Mouse (Mus musculus): Measurements from ENCODE around the gene Ablim1.

Gene Ablim1

DNA sequence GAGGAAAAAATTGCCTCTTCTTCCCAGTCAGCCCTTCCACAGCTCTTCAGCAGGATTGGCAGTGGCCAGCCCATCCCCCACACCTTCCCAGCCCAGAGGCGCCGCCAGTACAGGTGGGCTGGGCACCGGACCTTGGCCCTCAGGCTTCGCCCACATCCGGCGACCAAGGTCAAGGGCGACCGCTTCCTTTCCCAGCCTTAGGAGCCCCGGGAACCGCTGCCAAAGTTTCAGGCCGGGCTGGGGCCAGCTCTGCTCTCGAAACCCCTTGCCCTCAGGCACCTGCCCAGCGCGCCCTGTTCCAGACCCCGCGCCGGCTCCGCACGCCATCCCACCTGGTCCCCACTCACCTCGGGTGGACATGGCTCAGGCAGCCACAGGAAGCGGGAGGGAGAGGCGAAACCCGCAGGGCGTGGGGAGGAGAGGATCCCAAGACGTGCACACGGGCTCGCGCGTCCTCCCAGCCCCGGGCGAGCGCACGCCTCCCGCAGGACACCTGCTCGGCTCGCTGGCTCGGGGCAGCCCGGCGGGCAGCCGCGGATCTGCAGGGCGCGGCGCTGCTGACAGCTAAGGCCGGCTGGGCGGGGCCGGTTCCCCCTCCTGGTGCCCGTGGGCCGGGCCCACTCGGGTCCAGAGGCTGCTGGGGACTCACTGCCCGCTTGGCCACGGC, at the start of gene Ablim1:
Ablim1 (minus strand) TSS at position 574 of the 667 bp plus-strand sequence.
- DNase-seq = peak; percentile 65 to 78

DNA sequence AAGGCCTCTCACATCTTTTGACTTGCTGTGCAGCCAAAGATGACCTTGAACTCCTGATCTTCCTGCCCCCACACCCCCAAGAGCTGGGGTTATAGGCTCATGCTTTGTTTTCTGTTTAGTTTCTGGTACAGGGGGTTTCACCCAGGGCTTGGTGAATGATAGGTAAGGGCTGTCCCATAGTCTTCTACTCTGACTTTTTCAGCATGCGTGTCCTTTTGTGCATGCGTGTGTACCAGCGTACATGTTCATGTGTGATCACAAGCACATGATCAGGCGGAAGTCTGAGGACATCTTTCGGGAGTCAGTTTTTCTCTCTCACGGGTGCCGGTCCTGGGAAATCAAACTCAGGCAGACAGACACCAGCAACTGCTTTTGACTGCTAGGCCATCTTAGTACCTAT, 48.8 kb upstream of the Ablim1 start:
- no peak for DNase-seq

DNA sequence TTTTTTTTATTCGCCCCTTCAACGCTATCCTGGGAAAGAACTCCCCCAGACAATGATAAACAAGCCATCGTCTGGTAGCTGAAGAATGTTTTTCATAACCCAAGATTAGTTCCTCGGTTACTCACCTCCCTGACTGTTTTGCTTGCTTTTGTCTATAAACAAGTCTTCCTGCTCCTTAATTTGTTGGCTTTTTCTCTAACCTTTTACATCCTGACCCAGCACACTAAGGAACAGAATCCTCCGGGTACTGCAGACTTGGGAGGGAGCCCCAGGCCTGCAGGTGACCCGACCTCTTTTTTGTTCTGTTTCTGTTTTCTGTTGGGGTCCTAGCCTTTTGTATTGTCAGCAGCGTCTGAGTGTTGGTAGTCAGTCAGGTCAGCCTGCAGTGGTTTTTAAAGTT, 48.4 kb upstream of the Ablim1 start:
- no peak for DNase-seq

DNA sequence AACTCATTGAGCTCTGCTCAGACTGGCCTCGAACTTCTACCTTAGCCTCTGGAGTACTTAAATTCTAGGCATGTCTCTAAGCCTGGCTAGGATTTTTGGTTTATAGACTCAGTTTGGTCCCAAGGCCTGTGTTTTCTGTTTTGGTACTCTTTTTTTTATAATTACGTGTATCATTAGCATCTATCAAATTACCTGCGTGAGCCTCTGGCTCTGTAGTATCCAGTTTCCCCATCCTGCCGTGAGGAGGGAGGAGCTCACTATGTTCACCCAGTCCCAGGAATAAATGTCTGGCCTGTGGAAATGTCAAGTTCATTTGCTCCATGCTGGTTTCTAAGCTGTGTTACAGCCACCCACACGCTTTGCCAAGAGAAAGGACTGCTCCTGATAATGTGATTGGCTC, 47.9 kb upstream of the Ablim1 start:
- DNase-seq = no peak

DNA sequence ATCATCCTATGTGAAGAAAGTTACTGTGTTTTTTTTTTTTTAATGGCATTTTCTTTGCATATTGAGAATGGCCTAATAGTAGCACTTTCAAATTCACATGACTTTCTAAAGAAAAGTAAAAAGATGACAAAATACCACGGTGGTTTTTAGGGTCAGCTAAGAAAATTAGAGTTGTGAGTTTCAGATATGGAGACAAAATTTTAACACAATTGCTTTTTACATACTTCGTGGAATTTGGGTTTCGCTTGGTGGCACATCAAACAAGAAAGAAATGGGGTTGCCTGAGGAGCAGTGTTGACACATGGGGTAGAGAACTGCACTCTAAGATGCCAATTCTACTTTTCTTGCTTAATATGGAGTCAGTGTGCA, 47.2 kb upstream of the Ablim1 start:
- no peak for DNase-seq

DNA sequence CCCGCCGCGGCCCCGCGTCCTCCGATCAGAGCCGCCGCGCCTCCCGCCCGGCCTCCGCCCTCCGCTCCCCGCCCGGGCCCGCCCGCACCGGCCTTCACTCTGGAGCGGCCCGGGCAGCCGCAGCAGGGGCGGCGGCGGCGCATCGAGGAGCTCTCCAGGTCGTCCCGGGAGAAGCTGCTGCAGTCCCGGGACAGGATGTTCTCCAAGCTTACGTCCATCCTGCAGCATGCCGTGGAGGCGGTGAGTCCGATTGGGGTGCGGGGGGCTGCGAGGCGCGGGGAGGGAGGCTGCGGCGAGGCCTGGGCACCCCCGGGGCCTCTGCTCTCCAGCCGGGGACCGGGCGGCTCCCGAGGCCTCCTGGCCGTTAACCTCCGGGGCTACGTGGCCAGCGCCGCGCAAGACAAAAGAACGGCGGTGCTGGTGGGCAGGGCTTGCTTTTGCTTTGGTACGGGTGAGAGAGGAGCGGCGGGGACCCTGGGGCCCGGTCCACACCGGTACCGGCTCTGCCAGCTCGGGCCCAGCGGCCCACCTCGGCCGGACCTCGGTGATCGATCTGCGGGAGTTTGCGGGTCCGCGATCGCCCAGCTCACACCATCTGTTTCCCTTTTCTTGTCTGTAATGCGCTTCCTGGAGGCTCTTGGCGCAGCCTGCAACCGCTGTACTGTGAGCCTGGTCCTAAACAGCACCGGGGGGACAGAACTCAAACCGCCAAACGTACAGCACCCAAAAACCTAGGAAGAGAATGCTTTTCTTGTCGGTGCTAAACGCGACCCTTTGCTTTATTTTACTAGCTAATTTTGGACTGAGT, 46.6 kb upstream of the Ablim1 start:
- peak in 1 of 2 experiments; percentile 68 for DNase-seq

DNA sequence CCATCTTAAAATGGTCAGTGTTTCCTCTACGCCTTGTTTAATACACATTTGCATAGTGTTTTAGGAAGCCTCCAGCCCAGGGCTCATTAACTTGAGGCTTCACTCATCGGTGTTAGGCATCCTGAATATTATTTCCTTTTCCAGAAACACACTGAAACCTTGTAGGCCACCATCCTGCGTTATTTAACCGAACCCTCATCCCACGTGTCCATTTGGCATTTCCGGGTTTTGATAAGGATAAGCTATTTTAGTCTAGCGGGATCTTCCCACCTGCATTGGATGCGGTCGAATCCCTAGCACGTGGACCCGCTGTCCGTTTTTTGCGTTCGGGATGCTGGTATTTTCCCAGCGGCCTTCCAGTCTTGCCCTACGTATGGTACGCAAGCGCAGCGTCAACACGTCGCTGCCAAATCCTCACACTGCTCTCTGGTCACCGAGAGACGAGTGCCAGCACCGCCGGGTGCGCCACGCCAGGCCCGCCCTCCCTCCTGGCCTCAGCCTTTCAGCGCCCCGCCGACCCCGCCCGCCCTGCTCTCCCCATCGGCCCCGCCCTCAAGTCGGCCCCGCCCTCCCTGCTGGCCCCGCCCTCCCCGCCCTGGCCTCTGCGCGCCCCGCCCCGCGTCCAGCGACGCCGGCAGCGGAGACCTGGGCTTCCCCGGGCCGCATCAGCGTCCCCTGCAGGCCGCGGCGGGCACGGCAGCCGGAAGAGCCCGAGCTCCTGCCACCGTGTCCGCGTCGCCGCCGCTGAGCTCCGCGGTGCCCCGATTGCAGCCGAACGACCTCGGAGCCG, 45.8 kb upstream of the Ablim1 start, which contains the start of gene Fam160b1:
Fam160b1 (plus strand) TSS at position 340 of the 790 bp plus-strand sequence.
- DNase-seq = peak; percentile 94 to 98

DNA sequence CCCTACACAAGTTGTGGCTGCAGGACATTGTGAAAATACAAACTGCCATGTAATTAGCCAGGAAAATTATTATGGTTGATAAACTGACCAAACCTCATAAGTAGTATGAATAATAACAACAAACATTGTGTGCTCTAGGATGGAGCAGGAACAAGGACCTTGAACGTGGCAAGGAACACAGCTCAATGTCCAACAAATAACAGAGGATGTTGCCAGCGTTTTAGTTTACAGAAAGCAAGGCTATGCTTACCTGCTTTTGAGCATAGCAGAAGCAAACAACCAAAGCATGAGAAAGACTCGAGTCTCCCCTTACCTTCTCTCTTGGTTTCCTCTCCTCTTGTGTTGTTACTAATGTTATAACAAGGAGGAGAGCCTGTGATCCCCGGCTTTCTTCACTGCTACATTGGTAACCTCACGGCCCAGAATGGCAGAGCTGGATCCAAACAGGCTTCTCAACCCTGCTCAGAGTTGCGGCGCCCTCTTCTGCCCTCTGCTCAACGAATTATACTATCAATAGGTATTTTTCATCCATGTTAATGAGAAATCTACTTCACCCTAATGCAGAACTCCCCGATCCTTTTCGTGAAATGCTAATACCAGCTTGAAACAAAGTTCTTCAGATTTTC, 45.1 kb upstream of the Ablim1 start:
- no peak for DNase-seq

DNA sequence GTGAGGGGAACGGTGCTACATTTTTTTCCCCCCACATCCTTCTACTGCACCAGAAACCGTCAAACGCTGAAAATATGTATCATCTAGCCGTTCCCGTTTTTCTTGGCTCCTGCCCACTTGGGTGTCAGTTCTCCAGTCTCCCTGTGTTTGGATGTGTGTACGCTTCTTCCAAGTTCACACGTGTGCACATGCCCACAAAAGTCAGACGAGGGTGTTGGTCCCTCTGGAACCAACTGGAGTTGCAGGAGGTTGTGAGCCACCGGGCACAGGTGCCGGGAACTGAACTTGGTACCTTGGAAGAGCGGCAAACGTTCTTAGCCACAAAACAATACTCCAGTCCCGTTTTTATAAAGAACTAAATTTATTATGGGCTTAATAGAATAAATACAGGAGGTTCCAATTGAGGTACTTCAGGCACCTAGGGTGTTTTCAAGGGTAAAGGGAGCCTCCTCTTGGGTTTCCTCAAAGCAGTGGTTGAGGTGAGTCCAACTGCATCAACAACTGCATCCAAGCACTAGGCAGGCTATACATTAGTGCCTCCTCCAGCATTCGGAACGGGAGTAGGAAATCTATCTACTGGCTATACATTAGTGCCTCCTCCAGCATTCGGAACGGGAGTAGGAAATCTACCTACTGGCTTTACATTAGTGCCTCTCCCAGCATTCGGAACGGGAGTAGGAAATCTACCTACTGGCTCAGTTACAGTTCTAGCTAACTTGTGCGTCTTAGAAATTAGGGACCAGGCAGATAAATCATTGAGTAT, 44.3 kb upstream of the Ablim1 start:
- DNase-seq = no peak

DNA sequence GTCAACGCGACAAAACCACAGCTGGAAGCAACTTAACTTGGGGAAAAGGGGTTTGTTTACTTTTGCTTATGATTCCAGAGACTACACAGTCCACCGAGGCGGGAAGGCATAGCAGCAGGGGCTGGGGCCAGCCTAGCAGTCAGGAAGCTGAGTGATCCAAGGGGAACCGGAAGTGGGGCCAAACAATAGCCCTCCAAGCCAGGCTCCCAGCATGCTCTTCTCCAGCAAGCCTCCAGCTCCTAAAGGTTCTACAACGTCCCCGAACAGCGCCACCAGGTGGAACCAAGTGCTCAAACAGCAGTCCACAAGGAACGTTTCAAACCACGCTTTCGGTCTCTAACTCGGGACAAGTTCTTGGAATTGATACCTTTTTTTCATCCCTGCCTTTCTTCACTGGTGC, 43.6 kb upstream of the Ablim1 start:
- DNase-seq = peak; percentile 92 to 93

DNA sequence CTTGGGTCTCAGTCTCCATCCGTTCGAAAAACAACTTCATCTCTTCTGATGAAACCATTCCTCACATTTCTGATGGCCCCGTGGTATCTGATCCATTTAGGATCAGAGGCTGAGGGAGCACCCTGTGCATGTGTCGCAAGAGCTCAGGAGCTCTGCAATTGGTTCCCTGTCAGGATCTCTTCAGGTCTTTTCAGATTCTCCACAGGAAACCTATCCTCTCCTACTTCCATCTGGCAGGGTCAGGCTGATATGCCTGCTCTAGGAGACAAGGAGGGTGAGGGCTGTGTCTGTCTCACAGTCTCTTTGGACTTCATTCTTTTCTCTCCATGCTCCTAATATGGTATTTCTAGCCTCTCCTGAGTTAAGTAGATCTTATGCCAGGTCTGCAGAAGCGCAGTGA, 43.1 kb upstream of the Ablim1 start:
- no peak for DNase-seq

DNA sequence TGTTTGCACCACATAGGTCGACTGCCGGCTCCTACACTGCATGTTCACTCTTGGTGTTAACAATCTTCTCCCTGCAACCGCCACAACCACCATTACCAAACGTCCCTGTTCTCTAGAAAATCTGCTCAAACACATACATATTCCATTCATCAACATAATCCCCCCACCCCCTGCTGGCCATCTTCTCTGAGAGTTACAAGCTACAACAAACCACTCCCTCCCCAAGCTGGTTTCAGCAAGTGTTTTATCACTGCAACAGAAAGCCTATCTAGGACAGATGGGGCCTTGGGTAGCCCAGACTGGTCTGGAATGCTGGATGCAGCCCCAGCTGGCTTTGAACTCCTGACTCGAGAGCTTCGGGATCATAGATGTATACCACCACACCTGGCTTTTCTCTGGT, 42.5 kb upstream of the Ablim1 start:
- no peak for DNase-seq

DNA sequence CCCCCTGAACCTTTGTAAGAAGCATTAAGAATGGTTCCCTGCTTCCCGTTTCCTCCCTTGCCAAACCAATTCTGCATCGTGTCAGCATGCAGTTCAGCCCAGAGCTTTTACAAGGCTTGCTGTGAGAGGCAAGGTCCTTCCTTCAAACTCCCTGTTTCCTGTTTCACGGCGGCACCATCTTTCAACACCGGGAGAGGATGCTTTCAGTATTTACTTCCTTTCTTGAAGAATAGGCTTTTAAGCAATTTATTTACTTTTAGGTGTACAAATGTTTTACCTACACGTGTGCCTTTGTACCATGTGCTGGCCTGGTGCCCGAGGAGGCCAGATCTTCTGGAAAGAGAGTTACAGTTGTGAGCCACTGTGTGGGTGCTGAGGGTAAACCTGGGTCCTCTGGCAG, 41.6 kb upstream of the Ablim1 start:
- DNase-seq = peak; percentile 47 to 72

DNA sequence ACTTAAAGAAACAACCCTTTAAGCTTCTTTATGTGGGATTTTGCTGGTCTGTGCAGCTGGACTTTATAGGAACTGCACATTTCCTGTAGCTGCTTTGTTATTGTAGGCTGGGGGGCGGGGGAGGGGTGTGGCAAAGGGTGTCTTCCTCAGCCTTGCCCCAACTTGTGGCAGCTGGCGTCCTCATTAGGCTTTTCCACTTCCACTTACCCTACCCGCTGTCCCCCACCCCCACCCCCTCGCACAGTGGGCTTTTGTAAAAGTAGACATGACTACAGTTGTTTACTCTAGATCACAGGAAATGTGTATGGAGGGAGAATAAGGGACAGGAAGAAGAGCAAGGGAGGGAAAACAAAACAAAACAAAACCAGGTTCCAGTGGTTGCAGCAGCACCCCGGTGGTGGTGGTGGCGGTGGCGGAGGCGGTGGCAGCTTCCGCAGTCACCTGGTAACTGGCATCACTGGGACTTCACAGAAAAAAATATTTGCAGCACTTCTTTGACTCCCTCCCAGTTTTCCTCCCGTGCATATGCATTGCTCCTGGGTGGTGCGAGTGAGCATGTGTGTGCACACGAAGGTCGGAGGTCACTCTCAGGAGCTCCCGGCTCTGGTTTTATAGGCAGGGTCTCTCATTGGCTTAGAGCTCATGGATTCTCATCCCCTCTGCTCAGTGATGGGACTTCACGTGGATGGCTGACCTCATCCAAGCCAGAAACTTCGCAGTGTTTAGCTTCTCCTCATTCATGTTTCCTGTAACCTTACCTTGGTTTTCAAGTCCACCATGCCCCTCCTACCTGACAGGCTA, 40.9 kb upstream of the Ablim1 start:
- DNase-seq = peak; percentile 51 to 70

DNA sequence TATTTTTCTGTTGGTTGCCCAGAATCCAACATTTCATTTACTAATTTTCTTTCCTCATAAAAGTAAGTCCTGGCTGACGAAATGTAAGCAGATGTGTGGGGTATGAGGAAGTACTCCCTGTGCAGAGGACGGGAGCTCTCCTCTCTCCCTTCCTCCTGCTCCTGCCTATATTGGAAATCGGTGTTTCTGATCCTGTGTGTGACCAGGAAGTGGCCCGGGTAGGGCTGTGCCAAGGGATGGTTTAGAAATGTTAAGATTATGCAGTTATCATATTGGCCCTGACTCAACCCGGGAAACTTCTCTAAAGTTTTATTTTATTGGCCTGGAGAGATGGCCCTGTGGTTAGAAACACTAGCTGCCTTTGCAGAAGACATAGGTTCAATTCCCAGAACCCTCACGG, 40.0 kb upstream of the Ablim1 start:
- DNase-seq = no peak

DNA sequence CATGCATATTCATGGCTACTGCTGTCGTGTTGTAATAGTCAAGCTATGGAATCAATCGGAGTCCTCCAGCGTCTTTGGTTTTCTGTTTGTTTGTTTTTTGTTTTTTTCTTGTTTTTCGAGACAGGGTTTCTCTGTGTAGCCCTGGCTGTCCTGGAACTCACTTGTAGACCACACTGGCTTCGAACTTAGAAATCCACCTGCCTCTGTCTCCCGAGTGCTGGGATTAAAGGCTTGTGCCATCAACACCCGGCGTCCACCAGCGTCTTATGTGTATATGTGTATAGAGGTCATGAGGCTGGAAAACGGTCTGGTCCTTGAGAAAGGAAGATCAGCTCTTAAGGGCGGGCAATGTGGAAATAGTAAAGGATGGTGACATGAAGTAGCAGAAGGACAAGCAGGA, 39.3 kb upstream of the Ablim1 start:
- no peak for DNase-seq

DNA sequence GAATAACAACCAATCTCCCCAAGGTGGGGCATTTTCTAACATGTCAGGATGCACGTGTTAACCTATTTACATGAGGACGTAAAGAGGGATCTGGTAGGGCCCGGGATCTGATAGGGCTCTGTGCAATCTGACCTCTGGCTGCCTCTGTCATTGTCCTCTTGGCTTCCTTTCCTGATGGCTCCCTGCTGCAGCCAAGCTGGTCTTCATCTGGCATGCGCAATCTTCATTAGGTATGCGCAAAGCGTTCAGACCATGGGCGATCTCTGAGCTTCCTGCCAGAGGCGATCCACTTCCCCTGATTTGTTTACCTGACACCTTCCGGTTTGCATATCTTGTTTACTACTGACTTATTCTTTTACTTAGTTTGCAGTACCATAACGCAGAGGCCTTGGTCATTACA, 38.5 kb upstream of the Ablim1 start:
- DNase-seq = peak in 1 of 2 experiments; percentile 48

DNA sequence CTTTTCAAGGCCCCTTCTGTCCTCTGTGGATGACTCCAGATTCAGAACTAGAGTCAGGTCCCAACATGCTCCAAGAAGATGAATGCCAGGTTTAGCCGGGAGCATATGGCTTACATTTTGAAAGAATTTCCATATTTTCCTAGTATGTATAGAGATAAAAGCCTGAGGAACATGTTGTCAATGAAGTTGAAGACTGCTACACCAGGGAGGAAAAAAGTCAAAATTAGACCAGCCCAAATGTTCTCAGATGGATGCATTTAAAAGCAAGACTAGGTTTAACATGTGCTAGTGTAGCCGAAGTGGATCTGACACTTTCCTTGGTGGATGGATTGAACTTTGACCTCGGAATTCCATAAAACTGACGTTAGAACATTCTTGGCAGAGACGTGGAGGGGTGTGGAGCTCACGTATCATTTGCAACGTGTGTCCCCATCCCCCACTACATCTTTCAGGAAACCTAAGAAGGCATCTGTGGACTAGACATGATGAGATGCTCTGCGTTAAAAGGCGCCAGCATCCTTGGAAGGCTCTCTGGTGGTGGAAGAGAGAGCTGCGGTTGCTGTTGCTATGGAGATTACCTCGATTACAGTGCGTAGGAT, 37.7 kb upstream of the Ablim1 start:
- no peak for DNase-seq

DNA sequence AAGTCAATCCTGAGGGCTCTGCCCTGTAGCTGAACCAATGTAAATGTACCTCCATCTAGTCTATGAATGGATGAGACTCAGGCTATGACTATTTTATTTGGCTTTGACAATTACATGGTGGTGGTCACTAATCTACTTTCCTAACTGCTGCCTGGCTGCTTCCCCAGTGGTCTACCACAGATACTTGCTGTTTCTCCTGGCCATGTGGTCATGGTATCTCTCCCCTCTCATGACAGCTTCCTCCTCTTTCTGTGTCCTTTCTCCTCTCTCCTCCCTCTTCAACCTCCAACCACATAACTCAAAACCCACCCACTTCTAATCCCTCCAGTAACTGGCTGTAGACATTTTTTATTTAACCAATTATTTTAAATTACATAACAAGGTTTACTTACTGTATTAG, 34.4 kb upstream of the Ablim1 start:
- DNase-seq = no peak

DNA sequence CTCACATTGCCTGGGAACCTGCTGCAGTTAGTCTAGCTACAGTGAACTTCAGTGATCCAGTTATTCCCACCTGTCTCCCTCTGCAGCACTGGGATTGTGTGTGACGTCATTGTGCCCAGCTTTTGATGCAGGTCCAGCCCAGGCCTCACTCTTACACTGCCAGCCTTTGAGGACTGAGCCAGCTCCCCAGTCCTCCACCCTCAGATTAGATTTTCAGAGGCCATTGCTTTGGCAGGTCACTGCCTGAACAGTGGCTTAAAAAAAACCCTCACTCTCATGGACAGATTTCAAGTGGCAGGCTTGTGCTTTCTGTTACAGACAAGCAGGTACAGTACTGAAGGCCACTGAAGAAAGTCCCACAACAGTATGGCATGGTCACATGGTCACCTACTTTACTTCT, 30.0 kb upstream of the Ablim1 start:
- no peak for DNase-seq

DNA sequence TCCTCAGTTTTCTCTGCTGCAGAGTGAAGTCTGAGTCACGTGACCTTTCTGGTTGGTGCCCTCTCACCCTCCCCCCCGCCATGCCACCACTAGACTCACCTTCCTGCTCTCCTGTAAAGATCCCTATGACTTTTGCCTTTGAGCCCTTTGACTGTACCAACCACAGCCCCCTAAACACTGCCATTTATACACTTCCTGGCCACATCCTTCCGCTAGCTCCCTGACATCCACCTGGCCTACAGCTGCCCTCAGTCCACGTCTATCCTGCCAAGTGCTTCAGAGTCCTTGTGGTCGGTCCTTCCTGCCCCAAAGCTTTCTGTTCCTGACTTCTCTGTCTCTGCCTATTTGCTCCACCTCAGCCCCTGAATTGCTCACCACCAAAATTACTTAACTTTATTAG, 29.1 kb upstream of the Ablim1 start:
- no peak for DNase-seq

Data from lung, postnatal 4 days (tissue).